Mouse (Mus musculus): ENCODE measurements around the gene Hist1h2ak. TPM values are rescaled to one million over a fixed set of nuclear protein-coding genes. Genes with fewer than 3 reads are reported as not detected.
"Not testable (repeated sequence)": the region's sequence is repeated elsewhere in the genome, so short reads cannot be mapped to it uniquely, and the experiment has no call there.

Gene Hist1h2ak
- polyA plus RNA-seq, 1 experiment from 2014 or later = 16.1 TPM

DNA sequence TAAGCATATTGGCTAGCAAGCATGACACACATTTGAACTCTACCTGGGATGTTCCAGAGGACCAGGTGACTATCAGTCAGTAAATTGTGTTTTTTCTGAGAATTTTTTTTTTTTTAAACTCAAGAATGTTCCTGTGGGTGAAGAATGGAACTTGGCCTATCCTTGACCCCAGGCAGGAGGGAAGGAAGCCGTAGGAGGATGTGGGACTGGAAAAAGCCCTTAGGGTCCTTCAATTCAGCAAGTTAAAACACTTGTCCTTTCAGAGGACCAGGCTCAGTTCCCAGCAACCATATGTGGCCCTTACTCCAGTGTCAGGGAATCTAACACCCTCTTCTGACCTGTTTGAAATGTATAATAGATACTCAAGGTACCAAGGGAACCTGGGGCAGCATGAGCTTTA lies 24.1 kb downstream of the Hist1h2ak start:
- H3K4me3 ChIP-seq (replicated peaks) = no peak overlapping the region
- no peak overlapping the region for H3K9ac ChIP-seq
- no peak overlapping the region for H3K4me2 ChIP-seq (replicated peaks)
- H3K27ac ChIP-seq (replicated peaks) = no peak overlapping the region
- ATAC-seq (ENCODE audit: insufficient number of reproducible peaks, low FRiP score, low TSS enrichment, low read depth) = no peak
- 36% methylated on average over 1 of the region's 1 CpGs for WGBS
- H3K4me1 ChIP-seq = peaks cover 6% of the 10 kb centered on the region
- H3K36me3 ChIP-seq = no peaks in the 10 kb centered on the region
- H3K9me3 ChIP-seq (replicated peaks) = no peaks in the 10 kb centered on the region
- H3K27me3 ChIP-seq = no peaks in the 10 kb centered on the region

GRCm38 (mm10) chr13:21727948-21728572 lies 25.6 kb downstream of the Hist1h2ak start:
- WGBS = 39% methylated on average over 11 of the region's 11 CpGs
- Histone ChIP-seq H3K4me2 (replicated peaks) (no peak overlapping the region), H3K27ac (replicated peaks) (no peak overlapping the region), H3K4me1 (no peaks in the 10 kb centered on the region), H3K27me3 (no peaks in the 10 kb centered on the region), H3K4me3 (replicated peaks) (no peak overlapping the region), H3K36me3 (no peaks in the 10 kb centered on the region), H3K9me3 (replicated peaks) (no peaks in the 10 kb centered on the region), H3K9ac (no peak overlapping the region)
- ATAC-seq (ENCODE audit: insufficient number of reproducible peaks, low FRiP score, low TSS enrichment, low read depth) = no peak

DNA sequence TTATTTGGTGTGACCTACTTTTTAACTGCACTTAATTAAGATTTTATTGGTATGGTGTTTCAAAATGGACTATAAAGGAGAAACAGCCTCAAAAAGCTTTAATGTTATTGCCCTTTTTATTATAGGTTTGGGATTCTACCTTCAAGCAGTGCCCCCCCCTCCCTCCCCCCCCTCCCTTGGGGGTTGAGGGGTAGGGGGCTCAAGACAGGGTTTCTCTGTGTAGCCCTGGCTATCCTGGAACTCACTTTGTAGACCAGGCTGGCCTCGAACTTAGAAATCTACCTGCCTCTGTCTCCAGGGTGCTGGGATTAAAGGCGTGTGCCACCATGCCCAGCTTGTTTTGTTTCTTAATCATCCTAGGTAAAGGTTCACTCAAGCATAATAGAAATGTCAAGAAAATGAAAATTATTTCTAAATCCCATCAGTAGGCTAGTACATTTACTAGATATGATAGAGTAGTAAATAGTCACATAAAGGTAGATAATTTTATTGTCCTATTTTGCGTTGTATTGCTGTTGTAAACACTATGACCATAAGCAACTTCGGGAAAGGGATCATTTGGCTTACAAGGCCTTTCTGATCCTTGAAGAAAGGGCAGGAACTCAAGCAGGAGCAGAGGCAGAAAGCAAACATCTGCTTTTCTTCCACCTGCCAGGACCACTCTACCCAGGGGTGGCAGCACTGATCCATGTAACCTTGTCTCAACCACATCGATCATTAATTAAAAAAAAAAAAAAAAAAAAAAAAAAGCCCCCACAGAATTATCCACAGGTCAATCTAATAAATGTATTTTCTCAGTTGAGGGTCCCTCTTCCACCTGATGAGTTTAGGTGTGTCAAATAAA lies 30.4 kb downstream of the Hist1h2ak start:
- Histone ChIP-seq H3K4me2 (replicated peaks) (peak overlapping the region; percentile 64), H3K4me3 (replicated peaks) (no peak overlapping the region), H3K4me1 (peaks cover 17% of the 10 kb centered on the region), H3K36me3 (no peaks in the 10 kb centered on the region), H3K27ac (replicated peaks) (peak overlapping the region; percentile 88; the same call in 1 of the 2 replicates), H3K9me3 (replicated peaks) (no peaks in the 10 kb centered on the region), H3K27me3 (no peaks in the 10 kb centered on the region), H3K9ac (no peak overlapping the region)
- no peak for ATAC-seq (ENCODE audit: insufficient number of reproducible peaks, low FRiP score, low TSS enrichment, low read depth)
- WGBS = 33% methylated on average over 5 of the region's 5 CpGs

DNA sequence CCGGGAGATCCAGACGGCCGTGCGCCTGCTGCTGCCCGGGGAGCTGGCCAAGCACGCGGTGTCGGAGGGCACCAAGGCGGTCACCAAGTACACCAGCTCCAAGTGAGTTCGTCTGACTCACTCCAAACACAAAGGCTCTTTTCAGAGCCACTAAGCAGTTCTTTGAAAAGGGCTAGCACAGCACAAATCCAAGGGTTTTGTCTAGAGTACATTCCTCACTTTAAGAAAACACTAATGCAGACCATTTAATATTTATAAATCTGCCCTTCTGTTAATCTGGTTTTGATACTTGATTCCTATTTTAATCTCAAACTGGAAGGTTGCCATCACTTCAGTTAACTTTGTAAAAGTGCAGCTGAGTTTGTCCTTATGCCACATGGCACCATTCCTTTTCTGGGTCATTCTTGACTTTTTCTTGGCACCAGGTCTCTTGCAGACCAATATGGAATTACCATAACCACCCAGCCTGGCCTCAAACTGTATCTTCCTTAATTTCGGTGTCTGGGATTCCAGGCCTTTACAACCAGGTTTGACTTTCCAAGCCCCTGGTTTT lies 31.2 kb downstream of the Hist1h2ak start:
- H3K27me3 ChIP-seq = no peaks in the 10 kb centered on the region
- ATAC-seq (ENCODE audit: insufficient number of reproducible peaks, low FRiP score, low TSS enrichment, low read depth) = 0 out of 2 replicates have a peak, but pooled peaks have one; percentile 1
- peak overlapping the region; percentile 64 for H3K4me2 ChIP-seq (replicated peaks)
- 2% methylated on average over 11 of the region's 11 CpGs for WGBS
- peaks cover 21% of the 10 kb centered on the region for H3K4me1 ChIP-seq
- H3K9ac ChIP-seq = peak overlapping the region; percentile 37; the same call in 1 of the 2 replicates
- peak overlapping the region; percentile 43 for H3K4me3 ChIP-seq (replicated peaks)
- H3K27ac ChIP-seq (replicated peaks) = peak overlapping the region; percentile 88
- no peaks in the 10 kb centered on the region for H3K36me3 ChIP-seq
- H3K9me3 ChIP-seq (replicated peaks) = no peaks in the 10 kb centered on the region

- Histone ChIP-seq H3K4me2 (replicated peaks) (peak within 1 kb of the TSS; percentile 64), H3K27ac (replicated peaks) (peak within 1 kb of the TSS; percentile 88), H3K4me3 (replicated peaks) (peak within 1 kb of the TSS; percentile 43), H3K4me1 (peaks cover 24% of the 10 kb centered on the region), H3K9ac (peak within 1 kb of the TSS; percentile 37)
- WGBS = under 1% methylated on average over 37 of the region's 37 CpGs
- not testable (repeated sequence) for H3K27me3 ChIP-seq; H3K36me3 ChIP-seq; H3K9me3 ChIP-seq (replicated peaks)
- peak; percentile 96 for ATAC-seq (ENCODE audit: insufficient number of reproducible peaks, low FRiP score, low TSS enrichment, low read depth)
These were observed 31.8 kb downstream of the Hist1h2ak start, which contains the start of gene Hist1h2bm for GRCm38 (mm10) chr13:21721757-21722372. TSS of gene Hist1h2bm (plus strand) at chr13:21722044.

GRCm38 (mm10) chr13:21721107-21721756 lies 32.4 kb downstream of the Hist1h2ak start:
- Histone ChIP-seq H3K4me3 (replicated peaks) (peak overlapping the region; percentile 43), H3K4me2 (replicated peaks) (peak overlapping the region; percentile 64), H3K27ac (replicated peaks) (peak overlapping the region; percentile 88), H3K9ac (peak overlapping the region; percentile 23; the same call in 1 of the 2 replicates), H3K4me1 (peaks cover 27% of the 10 kb centered on the region)
- H3K36me3 ChIP-seq; ATAC-seq (ENCODE audit: insufficient number of reproducible peaks, low FRiP score, low TSS enrichment, low read depth); H3K27me3 ChIP-seq; H3K9me3 ChIP-seq (replicated peaks): not testable (repeated sequence)
- 2% methylated on average over 21 of the region's 44 CpGs for WGBS

DNA sequence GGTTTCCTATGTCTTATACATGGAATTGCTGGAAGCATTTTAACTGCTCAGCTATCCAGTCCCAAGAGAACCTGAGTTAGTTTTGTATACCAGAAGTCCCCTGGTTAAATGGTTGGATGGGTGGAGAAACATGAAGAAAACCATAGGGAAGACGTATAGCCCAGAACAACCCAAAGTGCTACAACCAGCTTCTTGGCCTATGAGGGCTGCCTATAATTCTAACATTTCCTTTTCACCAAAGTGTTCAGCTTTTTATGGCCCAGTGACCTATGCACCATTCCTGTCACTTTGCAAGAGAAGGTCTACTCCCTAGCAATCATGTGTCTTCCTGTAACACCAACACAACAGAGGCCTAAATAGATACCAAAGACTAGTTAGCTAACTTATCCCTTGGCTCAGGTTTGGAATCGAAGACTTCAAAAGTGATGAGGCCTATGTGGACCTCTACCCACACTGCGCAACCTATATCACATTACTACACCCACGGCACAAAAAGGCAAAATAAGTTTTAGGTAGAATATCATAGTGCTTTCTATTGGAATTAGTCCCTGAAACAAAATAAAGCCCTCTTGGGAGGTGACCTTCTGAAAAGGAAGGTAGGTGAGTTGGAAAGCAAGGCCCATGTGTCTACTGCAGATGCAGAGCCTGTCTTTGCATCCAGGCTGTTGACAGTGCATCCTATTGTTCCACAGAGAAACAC lies 35.1 kb downstream of the Hist1h2ak start:
- ATAC-seq (ENCODE audit: insufficient number of reproducible peaks, low FRiP score, low TSS enrichment, low read depth) = no peak
- peak overlapping the region; percentile 55 for H3K4me2 ChIP-seq (replicated peaks)
- H3K4me3 ChIP-seq (replicated peaks) = peak overlapping the region; percentile 44
- H3K9ac ChIP-seq = peak overlapping the region; percentile 31
- H3K27me3 ChIP-seq = no peaks in the 10 kb centered on the region
- peaks cover 36% of the 10 kb centered on the region for H3K4me1 ChIP-seq
- peak overlapping the region; percentile 81 for H3K27ac ChIP-seq (replicated peaks)
- WGBS = 43% methylated on average over 4 of the region's 4 CpGs
- no peaks in the 10 kb centered on the region for H3K9me3 ChIP-seq (replicated peaks)
- no peaks in the 10 kb centered on the region for H3K36me3 ChIP-seq

DNA sequence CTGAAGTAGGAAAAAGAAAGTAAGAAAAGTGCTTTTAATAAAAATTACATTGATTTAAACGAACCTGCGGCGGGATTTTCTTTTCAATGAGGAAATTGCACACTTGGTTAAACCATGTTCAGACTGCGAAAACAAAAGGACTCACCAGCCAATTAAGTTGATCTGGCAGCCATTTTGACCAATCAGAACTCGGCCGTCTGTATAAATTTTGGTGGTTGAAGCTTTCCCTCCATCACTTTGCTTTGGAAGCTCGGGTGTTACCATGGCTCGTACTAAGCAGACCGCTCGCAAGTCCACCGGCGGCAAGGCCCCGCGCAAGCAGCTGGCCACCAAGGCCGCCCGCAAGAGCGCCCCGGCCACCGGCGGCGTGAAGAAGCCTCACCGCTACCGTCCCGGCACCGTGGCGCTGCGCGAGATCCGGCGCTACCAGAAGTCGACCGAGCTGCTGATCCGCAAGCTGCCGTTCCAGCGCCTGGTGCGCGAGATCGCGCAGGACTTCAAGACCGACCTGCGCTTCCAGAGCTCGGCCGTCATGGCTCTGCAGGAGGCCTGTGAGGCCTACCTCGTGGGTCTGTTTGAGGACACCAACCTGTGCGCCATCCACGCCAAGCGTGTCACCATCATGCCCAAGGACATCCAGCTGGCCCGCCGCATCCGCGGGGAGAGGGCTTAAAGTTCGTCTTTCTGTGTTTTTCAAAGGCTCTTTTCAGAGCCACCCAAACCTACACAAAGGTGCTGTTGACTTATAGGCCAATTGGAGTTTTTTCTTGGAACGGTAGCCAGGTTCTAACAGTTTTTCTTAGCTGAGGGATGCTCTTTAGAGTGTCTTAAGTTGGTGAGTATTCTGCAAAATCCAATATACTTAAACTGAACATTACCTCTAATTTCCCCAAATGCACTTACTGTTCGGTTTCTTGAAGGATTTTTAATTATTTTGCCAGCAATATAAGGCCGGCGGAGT lies 36.0 kb downstream of the Hist1h2ak start, which contains the start of gene Hist1h3h:
Gene Hist1h3h (plus strand): TSS at position 263 of the 961 bp plus-strand sequence.
- WGBS = under 1% methylated on average over 28 of the region's 56 CpGs
- peak; percentile 65; the same call in 1 of the 2 replicates for ATAC-seq (ENCODE audit: insufficient number of reproducible peaks, low FRiP score, low TSS enrichment, low read depth)

DNA sequence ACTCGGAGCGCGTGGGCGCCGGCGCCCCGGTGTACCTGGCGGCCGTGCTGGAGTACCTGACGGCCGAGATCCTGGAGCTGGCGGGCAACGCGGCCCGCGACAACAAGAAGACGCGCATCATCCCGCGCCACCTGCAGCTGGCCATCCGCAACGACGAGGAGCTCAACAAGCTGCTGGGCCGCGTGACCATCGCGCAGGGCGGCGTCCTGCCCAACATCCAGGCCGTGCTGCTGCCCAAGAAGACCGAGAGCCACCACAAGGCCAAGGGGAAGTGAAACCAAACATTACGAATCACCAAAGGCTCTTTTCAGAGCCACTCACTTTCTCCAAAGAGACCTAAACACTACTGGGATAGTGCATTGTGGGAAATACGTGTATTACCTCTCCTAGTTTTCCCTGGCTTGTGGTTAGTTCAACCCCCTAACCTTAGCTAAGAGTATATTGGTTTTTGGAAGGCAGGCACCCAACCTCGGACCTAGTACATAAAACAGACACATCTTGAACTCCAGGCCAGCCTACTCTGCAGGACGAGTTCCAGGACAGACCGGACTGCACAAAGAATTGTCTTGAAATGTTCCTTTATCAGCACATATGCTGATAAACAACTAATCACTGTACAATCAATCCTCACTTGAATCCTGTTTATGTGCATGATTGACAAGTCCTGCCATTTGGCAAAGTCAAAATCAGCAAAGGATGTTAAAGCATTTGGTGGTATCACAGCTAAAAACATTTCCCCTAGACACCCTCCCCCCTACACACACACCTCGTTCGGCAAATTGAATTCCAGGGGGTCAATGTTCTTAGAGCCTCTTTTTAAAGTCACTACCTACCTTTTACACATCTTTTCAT lies 36.9 kb downstream of the Hist1h2ak start:
- H3K27ac ChIP-seq (replicated peaks) = peak overlapping the region; percentile 92
- H3K4me1 ChIP-seq = peaks cover 32% of the 10 kb centered on the region
- H3K9ac ChIP-seq = peak overlapping the region; percentile 39; the same call in 1 of the 2 replicates
- H3K9me3 ChIP-seq (replicated peaks); H3K36me3 ChIP-seq; H3K27me3 ChIP-seq: not testable (repeated sequence)
- WGBS = 0% methylated on average over 12 of the region's 38 CpGs
- peak overlapping the region; percentile 44 for H3K4me3 ChIP-seq (replicated peaks)
- H3K4me2 ChIP-seq (replicated peaks) = peak overlapping the region; percentile 69
- ATAC-seq (ENCODE audit: insufficient number of reproducible peaks, low FRiP score, low TSS enrichment, low read depth) = peak; percentile 5; the same call in 1 of the 2 replicates

More for the DNA sequence above, 36.0 kb downstream of the Hist1h2ak start, which contains the start of gene Hist1h3h:
- Histone ChIP-seq H3K4me3 (replicated peaks) (peak within 1 kb of the TSS; percentile 44), H3K4me1 (peaks cover 35% of the 10 kb centered on the region), H3K9ac (peak within 1 kb of the TSS; percentile 39), H3K4me2 (replicated peaks) (peak within 1 kb of the TSS; percentile 69), H3K27ac (replicated peaks) (peak within 1 kb of the TSS; percentile 92)
- H3K27me3 ChIP-seq; H3K36me3 ChIP-seq; H3K9me3 ChIP-seq (replicated peaks): not testable (repeated sequence)
